Mouse (Mus musculus): ENCODE measurements around the gene Gm49325. TPM values are rescaled to one million over a fixed set of nuclear protein-coding genes. Genes with fewer than 3 reads are reported as not detected.
A peak's percentile ranks its signal among the peaks of the same experiment; 100 is the strongest.

Gene Gm49325
- polyA plus RNA-seq, 1 experiment from 2014 or later, result 1.2 TPM

- no peak for ATAC-seq
- Histone ChIP-seq H3K4me2 (ENCODE audit: low read length) (no peak overlapping the region), H3K9ac (replicated peaks; ENCODE audit: low read depth, low read length) (no peak overlapping the region), H3K4me3 (replicated peaks; ENCODE audit: low read length) (no peak overlapping the region), H3K9me3 (ENCODE audit: control insufficient read depth, low read length) (no peaks in the 10 kb centered on the region), H3K27me3 (replicated peaks; ENCODE audit: control insufficient read depth, insufficient read depth, low read length) (no peaks in the 10 kb centered on the region), H3K36me3 (ENCODE audit: control insufficient read depth, insufficient read depth) (no peaks in the 10 kb centered on the region), H3K4me1 (replicated peaks; ENCODE audit: control insufficient read depth, insufficient read depth, low read length) (no peaks in the 10 kb centered on the region), H3K27ac (ENCODE audit: low read length) (no peak overlapping the region)
- WGBS, result 67% methylated on average over 6 of the region's 6 CpGs
These were observed 35.9 kb upstream of the Gm49325 start for GRCm38 (mm10) chr10:77569973-77570658.

GRCm38 (mm10) chr10:77572225-77572624, 33.8 kb upstream of the Gm49325 start:
- no peaks in the 10 kb centered on the region for H3K4me1 ChIP-seq (replicated peaks; ENCODE audit: control insufficient read depth, insufficient read depth, low read length)
- WGBS, result 32% methylated on average over 3 of the region's 3 CpGs
- H3K9me3 ChIP-seq (ENCODE audit: control insufficient read depth, low read length), result no peaks in the 10 kb centered on the region
- H3K27me3 ChIP-seq (replicated peaks; ENCODE audit: control insufficient read depth, insufficient read depth, low read length), result no peaks in the 10 kb centered on the region
- H3K4me2 ChIP-seq (ENCODE audit: low read length), result no peak overlapping the region
- H3K36me3 ChIP-seq (ENCODE audit: control insufficient read depth, insufficient read depth), result no peaks in the 10 kb centered on the region
- no peak overlapping the region for H3K9ac ChIP-seq (replicated peaks; ENCODE audit: low read depth, low read length)
- H3K27ac ChIP-seq (ENCODE audit: low read length), result no peak overlapping the region
- no peak for ATAC-seq
- no peak overlapping the region for H3K4me3 ChIP-seq (replicated peaks; ENCODE audit: low read length)

- H3K4me1 ChIP-seq (replicated peaks; ENCODE audit: control insufficient read depth, insufficient read depth, low read length), result no peaks in the 10 kb centered on the region
- H3K4me3 ChIP-seq (replicated peaks; ENCODE audit: low read length), result no peak overlapping the region
- H3K36me3 ChIP-seq (ENCODE audit: control insufficient read depth, insufficient read depth), result no peaks in the 10 kb centered on the region
- ATAC-seq, result no peak
- no peaks in the 10 kb centered on the region for H3K9me3 ChIP-seq (ENCODE audit: control insufficient read depth, low read length)
- H3K4me2 ChIP-seq (ENCODE audit: low read length), result no peak overlapping the region
- no peaks in the 10 kb centered on the region for H3K27me3 ChIP-seq (replicated peaks; ENCODE audit: control insufficient read depth, insufficient read depth, low read length)
- no peak overlapping the region for H3K9ac ChIP-seq (replicated peaks; ENCODE audit: low read depth, low read length)
- 89% methylated on average over 1 of the region's 1 CpGs for WGBS
- H3K27ac ChIP-seq (ENCODE audit: low read length), result no peak overlapping the region
These were observed 32.8 kb upstream of the Gm49325 start for GRCm38 (mm10) chr10:77573162-77573561.

GRCm38 (mm10) chr10:77580027-77580920, 25.7 kb upstream of the Gm49325 start:
- no peak overlapping the region for H3K4me2 ChIP-seq (ENCODE audit: low read length)
- no peaks in the 10 kb centered on the region for H3K27me3 ChIP-seq (replicated peaks; ENCODE audit: control insufficient read depth, insufficient read depth, low read length)
- no peaks in the 10 kb centered on the region for H3K9me3 ChIP-seq (ENCODE audit: control insufficient read depth, low read length)
- peaks cover 11% of the 10 kb centered on the region for H3K4me1 ChIP-seq (replicated peaks; ENCODE audit: control insufficient read depth, insufficient read depth, low read length)
- no peak overlapping the region for H3K9ac ChIP-seq (replicated peaks; ENCODE audit: low read depth, low read length)
- H3K4me3 ChIP-seq (replicated peaks; ENCODE audit: low read length), result no peak overlapping the region
- no peaks in the 10 kb centered on the region for H3K36me3 ChIP-seq (ENCODE audit: control insufficient read depth, insufficient read depth)
- ATAC-seq, result no peak
- 66% methylated on average over 10 of the region's 10 CpGs for WGBS
- H3K27ac ChIP-seq (ENCODE audit: low read length), result no peak overlapping the region

GRCm38 (mm10) chr10:77581023-77581407, 25.0 kb upstream of the Gm49325 start:
- H3K4me3 ChIP-seq (replicated peaks; ENCODE audit: low read length), result peak overlapping the region; percentile 74
- no peaks in the 10 kb centered on the region for H3K9me3 ChIP-seq (ENCODE audit: control insufficient read depth, low read length)
- 8% methylated on average over 8 of the region's 8 CpGs for WGBS
- no peaks in the 10 kb centered on the region for H3K36me3 ChIP-seq (ENCODE audit: control insufficient read depth, insufficient read depth)
- ATAC-seq, result peak; percentile 24
- H3K9ac ChIP-seq (replicated peaks; ENCODE audit: low read depth, low read length), result peak overlapping the region; percentile 72
- H3K27me3 ChIP-seq (replicated peaks; ENCODE audit: control insufficient read depth, insufficient read depth, low read length), result no peaks in the 10 kb centered on the region
- peaks cover 11% of the 10 kb centered on the region for H3K4me1 ChIP-seq (replicated peaks; ENCODE audit: control insufficient read depth, insufficient read depth, low read length)
- H3K27ac ChIP-seq (ENCODE audit: low read length), result peak overlapping the region; percentile 76
- H3K4me2 ChIP-seq (ENCODE audit: low read length), result peak overlapping the region; percentile 76

- Histone ChIP-seq H3K4me3 (replicated peaks; ENCODE audit: low read length) (peak within 1 kb of the TSS; percentile 74), H3K27me3 (replicated peaks; ENCODE audit: control insufficient read depth, insufficient read depth, low read length) (no peaks in the 10 kb centered on the region), H3K4me2 (ENCODE audit: low read length) (peak within 1 kb of the TSS; percentile 92), H3K9ac (replicated peaks; ENCODE audit: low read depth, low read length) (peak within 1 kb of the TSS; percentile 80), H3K36me3 (ENCODE audit: control insufficient read depth, insufficient read depth) (no peaks in the 10 kb centered on the region), H3K4me1 (replicated peaks; ENCODE audit: control insufficient read depth, insufficient read depth, low read length) (peaks cover 11% of the 10 kb centered on the region), H3K9me3 (ENCODE audit: control insufficient read depth, low read length) (no peaks in the 10 kb centered on the region), H3K27ac (ENCODE audit: low read length) (peak within 1 kb of the TSS; percentile 85)
- peak; percentile 98 for ATAC-seq
- WGBS, result under 1% methylated on average over 64 of the region's 64 CpGs
These were observed 24.4 kb upstream of the Gm49325 start, which contains the start of gene Pttg1ip for GRCm38 (mm10) chr10:77581408-77582284. Gene Pttg1ip, plus strand, starts transcription at chr10:77581720.

- Histone ChIP-seq H3K27ac (ENCODE audit: low read length) (no peak overlapping the region), H3K9ac (replicated peaks; ENCODE audit: low read depth, low read length) (peak overlapping the region; percentile 80), H3K9me3 (ENCODE audit: control insufficient read depth, low read length) (no peaks in the 10 kb centered on the region), H3K36me3 (ENCODE audit: control insufficient read depth, insufficient read depth) (no peaks in the 10 kb centered on the region), H3K27me3 (replicated peaks; ENCODE audit: control insufficient read depth, insufficient read depth, low read length) (no peaks in the 10 kb centered on the region), H3K4me3 (replicated peaks; ENCODE audit: low read length) (peak overlapping the region; percentile 74), H3K4me2 (ENCODE audit: low read length) (peak overlapping the region; percentile 92), H3K4me1 (replicated peaks; ENCODE audit: control insufficient read depth, insufficient read depth, low read length) (peaks cover 11% of the 10 kb centered on the region)
- no peak for ATAC-seq
- WGBS, result 10% methylated on average over 8 of the region's 8 CpGs
These were observed 23.7 kb upstream of the Gm49325 start for GRCm38 (mm10) chr10:77582285-77582618.

GRCm38 (mm10) chr10:77583795-77584422, 22.1 kb upstream of the Gm49325 start:
- H3K9me3 ChIP-seq (ENCODE audit: control insufficient read depth, low read length), result no peaks in the 10 kb centered on the region
- no peaks in the 10 kb centered on the region for H3K27me3 ChIP-seq (replicated peaks; ENCODE audit: control insufficient read depth, insufficient read depth, low read length)
- no peak overlapping the region for H3K4me2 ChIP-seq (ENCODE audit: low read length)
- ATAC-seq, result no peak
- H3K36me3 ChIP-seq (ENCODE audit: control insufficient read depth, insufficient read depth), result no peaks in the 10 kb centered on the region
- H3K4me1 ChIP-seq (replicated peaks; ENCODE audit: control insufficient read depth, insufficient read depth, low read length), result peaks cover 11% of the 10 kb centered on the region
- no peak overlapping the region for H3K4me3 ChIP-seq (replicated peaks; ENCODE audit: low read length)
- no peak overlapping the region for H3K27ac ChIP-seq (ENCODE audit: low read length)
- 78% methylated on average over 10 of the region's 10 CpGs for WGBS
- H3K9ac ChIP-seq (replicated peaks; ENCODE audit: low read depth, low read length), result no peak overlapping the region

Data from forebrain, embryonic 16.5 days (tissue).